Mouse (Mus musculus) spleen, postnatal 4 days (tissue): Measurements from ENCODE around the gene Tubgcp2.

Experiments used
- DNase-seq, 2 experiments: peaks; one replicate each; pipeline ENCODE4 v3.0.0; 2022; ENCODE audit warnings: low spot score in 2 of 2

The Tubgcp2 gene

DNA sequence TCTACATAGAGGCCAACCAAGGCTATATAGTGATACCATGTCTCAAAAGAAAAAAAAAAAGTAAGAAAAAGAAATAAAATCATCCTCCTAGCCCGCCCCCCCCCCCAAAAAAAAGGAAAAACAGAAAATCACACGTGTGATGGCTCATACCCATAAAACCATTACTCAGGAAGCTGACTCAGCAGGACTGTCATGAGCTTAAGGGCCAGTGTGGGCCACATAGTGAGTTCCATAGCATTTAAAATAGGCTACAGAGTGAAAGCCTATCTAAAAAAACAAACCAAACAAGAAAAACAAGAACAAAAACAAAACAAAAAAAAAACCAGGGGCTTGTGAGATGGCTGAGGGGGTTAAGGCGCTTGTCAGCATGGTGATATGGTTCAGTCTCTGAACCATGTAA, 55.7 kb downstream of the Tubgcp2 start:
- no peak for DNase-seq

DNA sequence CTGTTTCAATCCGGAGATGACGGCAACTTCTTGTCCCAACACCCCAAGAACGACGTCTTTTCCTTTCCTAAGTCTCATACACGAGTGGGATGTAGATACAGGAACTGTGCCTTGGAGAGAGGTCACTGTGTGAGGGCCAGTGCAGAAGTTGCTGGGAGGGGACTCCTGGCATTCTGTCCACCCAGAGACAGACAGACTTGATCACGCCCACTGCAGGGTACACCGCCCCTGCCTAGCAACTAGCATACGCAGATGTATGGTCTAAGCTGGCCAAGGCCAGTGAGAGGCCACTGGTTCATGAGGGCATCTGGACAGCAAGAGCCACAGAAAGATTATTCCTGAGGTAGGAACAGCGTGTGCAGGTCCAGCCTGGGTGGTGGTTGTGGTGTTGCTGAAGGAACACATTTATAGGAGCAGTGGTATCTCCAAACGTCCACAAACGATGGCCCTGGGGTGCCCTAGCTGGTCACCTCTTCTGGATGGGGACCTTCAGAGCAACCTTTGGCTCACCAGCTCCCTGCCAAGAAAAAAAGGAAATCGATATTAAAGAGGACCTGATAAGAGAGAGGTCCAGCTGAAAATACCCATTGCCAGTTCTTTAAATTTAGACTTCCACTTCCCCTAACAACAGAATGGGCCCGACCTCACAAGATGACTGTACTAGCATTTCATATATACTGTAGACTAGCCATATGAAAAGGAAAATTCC, 57.3 kb downstream of the Tubgcp2 start:
- DNase-seq, result no peak

DNA sequence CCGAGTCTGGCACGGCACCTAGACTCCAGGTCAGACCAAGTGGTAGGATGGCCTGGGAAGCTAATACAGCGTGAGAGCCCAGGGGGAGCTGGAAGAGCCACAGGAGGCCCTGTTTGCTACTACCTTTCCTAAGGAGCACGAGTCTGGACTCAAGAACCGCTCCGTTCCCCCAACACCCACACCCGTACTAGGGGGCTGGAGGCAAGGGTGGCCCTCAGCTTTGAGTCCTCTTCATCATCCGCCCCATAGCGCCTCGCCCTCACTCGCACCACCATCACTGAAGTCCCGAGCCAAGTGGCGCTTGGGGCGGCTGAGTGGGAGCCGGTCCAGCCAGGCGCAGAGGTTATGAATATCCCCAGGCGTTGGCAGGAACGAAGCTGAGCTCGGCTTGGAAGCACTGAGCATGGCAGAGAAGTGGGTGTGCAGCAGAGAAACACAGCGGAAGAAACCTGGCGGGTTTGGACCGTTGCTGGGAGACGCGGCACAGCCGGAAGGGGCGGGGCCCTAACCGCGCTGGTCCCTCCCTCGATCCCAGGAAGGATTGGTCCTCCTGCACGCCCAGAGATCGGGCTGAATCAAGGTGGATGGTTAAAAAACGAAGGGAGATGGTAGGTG, 58.1 kb downstream of the Tubgcp2 start, which contains the start of gene 6430531B16Rik:
Gene 6430531B16Rik, minus strand, starts transcription at position 478 of the 615 bp plus-strand sequence.
- DNase-seq, result peak; percentile 59 to 79

DNA sequence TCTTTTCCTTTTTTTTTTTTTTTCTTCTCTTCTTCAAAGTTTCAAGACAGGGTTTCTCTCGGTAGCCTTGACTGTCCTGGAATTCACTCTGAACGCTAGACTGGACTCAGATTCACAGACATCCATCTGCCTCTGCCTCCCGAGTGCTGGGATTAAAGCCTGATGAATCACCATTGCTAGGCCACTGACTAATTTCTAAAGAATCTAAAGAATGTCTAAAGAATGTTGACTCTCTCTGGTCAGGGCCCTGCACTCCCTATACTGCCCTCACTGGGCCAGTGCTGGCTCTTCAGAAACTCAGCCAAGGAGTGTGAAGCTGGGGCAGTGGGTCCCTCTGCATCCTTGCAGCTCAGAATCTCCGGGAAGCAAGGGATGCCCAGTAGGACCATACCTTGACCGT, 61.0 kb downstream of the Tubgcp2 start:
- DNase-seq, result no peak

DNA sequence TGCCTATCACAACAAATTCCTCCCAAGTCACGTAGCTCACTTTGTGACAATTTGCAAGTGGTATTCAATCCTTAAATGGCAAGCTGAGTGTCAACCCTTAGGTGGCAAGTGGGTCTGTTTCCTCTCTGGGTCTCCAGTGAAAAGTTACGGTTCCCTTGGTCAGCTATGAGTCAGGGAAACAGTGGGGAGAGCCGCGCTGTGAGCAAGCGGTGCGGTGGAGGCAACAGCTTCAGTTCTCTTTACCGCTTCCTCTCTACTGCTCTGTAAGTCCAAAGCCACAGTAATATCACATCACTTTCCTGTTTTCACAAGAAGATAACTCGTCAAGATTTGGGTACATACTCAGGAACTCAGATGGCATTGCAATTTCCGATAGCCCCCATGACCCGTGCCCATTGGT, 62.2 kb downstream of the Tubgcp2 start:
- DNase-seq, result no peak

DNA sequence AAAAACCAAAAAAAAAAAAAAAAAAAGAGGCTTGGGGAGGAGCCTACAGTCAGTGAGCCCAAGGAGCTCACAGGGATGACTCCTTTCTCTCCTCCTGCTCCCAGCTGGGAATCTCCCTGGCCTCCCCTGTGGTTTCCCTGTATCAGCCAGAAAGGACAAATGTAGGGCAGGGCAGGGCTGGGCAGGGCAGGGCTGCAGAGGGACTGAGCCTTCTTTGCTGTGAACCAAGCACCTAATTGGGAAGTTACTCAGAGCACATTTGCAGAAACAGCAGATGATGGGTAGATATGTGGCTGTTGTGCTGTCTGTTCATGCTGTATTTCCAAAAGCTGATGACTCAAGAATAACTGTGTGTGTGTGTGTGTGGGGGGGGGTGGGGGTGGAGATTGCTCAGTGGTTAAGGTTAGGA, 63.5 kb downstream of the Tubgcp2 start:
- DNase-seq, result no peak

DNA sequence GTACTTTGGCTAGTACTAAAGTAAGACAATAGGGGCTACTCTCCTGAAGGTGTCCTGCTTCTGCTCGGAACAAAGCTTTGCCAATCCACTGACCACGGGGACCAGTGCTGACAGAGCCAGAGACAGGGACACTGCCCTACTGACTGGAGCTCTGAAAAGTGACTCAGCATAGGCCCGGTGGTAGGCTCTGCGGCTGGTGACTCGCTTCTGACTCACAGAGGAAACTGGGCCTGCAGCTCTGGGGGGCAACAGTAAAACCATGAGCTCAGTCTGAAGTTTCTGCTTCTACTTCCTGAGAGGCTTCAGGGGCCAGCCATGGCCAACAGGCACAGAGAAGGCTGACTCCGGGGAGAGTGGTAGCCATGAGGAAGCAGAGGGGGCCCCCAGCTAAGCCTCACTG, 65.0 kb downstream of the Tubgcp2 start:
- DNase-seq, result peak in 1 of 2 experiments; percentile 64

DNA sequence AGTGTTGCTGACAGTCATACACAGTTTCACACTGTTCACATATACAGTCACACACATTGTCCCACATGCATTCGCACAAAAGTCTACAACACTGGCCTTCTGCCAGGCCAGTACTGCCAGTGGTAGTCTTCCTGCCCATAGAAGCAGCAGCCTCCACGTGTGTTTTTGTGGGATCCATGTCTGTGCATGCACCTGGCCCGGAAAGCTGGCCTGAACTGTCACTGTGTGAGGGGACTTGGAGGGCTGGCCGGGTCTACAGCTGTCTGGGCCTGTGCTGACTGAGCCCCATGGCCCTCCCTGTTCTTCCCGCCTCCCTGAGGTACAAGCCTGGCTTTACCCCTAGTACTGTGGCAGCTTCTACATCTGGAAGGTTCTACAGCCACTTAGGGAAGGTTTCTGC, 65.5 kb downstream of the Tubgcp2 start:
- peak in 1 of 2 experiments; percentile 62 for DNase-seq

DNA sequence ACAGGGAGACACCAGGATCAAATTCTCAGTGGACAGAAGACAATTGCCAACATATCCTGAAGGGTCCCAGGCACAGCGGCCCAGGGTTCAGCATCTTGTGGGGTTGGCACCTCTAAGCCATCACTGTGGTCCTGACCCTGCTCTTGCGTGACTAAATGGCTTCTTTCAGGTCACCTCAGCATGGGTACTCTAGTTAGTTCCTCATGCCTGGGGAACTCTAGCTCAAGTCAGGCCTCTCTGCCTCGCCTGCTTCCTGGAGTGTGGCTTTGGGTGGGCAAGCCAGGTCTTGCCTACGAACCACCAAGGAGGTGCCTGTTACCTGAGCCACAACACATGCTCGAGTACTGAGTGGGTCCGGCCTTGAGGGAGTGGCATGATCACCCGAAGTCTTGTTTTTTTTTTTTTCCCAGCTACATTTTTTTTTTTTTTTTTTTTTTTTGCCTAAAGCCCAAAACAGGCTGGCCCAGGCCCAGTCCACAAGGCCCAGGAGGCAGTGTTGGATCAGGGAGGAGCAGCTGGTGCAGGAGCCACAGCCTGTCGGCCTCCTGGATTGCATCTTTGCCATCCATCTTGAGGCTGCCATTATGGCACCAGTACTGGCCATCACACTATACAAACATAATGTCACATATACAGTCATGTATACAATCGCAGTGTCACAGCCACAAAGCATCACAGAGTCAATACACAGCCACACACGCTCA, 66.1 kb downstream of the Tubgcp2 start:
- DNase-seq, result no peak

DNA sequence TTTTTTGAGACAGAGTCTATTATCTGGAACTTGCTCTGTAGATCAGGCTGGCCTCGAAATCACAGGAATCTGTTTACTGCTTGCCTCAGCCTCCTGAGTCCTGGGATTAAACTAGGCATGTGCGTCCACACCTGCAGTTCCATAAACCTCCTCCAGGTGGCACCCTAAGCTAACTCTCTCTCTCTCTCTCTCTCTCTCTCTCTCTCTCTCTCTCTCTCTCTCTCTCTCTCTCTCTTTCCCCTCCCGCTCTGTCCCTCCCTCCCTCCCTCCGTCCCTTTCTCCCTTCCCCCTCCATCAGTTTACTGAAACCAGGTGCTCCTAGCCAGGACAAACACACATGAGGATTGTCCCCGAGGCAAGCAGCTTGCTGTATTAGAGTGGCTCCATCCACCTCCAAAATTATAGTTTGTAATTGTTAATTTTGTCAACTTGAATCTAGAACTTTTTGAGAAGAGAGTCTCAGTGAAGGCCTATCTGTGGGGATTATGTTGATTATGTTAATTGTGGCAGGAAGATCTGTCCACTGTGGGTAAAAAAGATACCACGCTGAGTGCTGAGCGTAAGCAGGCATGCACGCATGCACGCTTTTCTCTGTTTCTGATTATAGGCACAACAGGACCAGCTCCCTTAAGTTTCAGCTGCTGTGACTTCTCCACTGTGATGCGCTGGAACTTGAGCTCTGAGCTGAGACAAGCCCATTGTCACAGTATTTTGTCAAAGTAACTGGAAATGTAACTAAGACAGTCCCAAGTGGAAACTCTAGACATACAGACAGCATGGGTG, 66.9 kb downstream of the Tubgcp2 start:
- peak; percentile 70 to 90 for DNase-seq

DNA sequence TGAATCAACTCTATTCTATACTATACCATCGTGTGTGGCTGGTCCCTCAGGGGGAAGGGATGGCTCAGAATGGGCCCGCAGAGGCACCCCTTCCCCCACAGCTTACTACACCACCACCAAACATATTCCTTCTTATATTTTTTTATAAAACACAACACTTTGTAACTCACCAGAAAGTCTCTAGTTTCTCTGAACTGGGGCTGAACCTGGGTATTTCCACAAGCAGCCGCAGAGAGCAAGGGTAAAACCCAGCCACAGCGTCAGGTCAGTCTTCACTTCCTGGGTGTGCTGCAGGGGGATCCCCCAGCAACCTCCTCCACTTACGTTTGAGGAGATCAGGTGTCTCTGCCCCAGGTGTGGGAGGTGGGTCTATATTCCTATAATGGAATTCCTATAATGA, 68.0 kb downstream of the Tubgcp2 start:
- no peak for DNase-seq

DNA sequence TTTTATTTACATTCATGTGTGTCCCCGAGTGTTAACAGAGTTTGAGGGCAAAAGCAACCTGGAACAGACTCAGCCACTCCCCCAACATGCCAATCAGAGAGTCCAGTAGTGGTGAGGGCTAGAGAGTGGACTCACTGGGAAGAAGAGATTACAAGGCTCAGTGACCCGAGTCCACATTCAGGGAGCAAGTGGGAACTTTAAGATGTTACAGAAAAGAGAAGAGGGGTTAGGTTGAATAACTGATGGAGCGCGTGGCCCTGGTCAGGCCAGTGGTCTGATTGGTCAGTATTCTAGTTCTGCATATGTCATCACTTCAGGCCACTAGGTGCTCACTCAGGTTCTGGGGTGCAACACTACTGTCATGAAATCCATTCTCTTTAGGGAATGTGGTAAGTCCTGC, 69.3 kb downstream of the Tubgcp2 start:
- no peak for DNase-seq

DNA sequence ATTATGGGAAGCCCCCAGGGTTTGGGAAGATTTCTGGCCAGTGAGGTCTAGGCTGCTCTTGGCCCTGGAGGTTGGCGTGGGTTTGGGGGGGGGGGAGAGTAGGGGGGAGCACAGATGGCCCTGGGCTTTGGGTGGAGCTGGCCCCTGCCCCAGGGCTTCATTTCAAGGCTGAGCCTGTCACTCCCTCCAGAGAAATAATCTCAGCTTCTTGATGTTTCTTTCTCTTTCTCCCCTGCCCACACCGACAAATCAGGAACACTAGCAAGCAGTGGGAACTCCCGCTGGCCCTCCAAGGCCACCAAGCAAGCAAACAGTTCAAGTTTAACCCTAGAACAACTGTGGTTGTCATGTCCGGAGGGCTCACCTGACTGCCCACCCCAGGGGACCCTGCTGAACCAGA, 72.7 kb downstream of the Tubgcp2 start:
- no peak for DNase-seq

DNA sequence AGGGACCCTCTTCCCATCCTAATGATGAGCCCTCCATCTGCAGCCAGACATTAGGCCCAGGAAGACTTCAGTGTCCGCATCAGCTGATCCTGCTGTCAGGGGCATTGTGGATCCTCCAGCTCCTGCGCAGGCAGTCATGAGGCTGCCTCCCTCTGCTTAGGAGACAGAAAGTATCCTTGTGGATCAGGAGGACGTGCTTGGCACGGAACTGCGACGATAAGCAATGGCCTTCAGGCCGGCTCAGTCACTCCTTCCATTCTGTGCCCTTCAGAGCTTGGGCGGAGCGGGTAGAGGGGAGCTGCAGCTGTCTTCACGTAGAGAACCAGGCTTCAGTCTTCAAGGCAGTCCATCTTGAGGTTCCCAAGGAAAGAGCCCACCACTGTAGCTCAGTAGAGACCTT, 75.3 kb downstream of the Tubgcp2 start:
- no peak for DNase-seq

DNA sequence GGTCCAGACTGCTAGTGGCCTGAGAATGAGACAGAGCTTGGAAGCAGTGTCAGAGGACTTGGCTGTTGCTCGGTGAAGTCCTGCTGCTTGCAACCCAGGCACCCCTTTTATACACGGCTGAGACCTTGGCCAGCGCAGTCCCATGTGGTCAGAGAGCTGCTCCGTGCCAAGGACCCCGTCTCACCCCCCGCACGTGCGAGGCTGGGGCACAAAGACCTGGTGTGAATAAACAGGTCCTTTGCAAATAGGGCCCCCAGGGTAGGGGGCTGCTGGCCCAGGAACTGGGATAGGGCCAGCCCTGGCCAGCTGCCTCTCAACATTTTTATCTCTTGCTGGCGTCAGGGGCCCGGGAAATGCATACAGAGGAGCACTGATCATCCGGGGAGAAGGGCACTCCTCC, 78.5 kb downstream of the Tubgcp2 start:
- no peak for DNase-seq

DNA sequence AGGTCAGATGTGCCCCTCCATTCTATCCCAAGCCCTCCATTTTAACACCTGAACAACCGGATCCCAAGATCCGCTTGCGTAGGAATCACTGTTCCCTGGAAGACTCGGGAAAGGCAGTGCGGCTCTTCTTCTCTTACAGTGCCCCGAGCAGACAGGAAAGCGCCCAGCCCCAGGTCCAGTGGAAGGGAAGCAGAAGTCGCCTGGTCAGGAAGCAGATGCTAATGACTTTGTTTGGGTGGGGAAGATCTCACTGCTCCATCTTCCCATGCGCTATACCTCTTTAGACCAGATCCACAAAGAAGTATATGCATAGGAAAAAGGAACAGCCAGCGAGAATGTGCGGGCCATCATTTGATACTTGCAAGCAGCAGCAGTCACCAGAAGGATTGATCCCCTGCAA, 79.0 kb downstream of the Tubgcp2 start:
- no peak for DNase-seq

DNA sequence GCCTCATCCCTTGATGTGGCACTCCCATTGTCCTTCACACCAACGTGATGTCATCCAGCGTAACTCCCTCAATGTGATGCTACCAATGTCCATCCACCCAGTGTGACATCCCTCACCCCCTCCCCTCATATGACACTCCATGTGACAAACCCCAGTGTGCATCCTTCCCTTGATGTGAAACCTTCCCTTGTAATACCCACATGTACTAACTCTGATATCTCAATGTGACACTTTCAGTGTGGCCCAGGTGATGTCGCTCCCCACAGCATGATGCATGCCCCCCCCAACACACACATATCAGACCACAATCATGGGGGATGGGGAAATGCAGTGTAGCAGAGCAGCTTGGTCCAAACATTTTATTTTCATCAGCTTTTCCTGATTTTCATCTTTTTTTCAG, 79.8 kb downstream of the Tubgcp2 start:
- no peak for DNase-seq

DNA sequence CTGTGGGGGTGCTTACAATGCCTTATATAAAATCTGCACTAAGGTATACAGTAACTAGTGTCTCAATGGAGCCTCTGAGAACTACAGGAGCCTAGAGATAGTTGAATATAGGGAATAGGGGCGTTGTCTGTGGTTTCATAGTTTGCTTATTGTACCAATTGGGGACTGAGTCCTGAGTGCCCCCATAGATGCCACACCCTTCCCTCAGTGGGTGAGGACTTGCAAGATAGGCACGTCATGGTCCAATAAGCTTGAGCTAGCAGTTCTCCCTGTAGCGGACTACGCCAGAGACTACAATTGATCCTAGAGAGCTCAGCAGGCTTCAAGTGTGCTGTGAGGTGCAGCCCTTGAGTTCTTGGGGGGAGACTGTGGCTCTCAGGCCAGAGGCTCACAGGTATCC, 81.0 kb downstream of the Tubgcp2 start:
- DNase-seq, result no peak

DNA sequence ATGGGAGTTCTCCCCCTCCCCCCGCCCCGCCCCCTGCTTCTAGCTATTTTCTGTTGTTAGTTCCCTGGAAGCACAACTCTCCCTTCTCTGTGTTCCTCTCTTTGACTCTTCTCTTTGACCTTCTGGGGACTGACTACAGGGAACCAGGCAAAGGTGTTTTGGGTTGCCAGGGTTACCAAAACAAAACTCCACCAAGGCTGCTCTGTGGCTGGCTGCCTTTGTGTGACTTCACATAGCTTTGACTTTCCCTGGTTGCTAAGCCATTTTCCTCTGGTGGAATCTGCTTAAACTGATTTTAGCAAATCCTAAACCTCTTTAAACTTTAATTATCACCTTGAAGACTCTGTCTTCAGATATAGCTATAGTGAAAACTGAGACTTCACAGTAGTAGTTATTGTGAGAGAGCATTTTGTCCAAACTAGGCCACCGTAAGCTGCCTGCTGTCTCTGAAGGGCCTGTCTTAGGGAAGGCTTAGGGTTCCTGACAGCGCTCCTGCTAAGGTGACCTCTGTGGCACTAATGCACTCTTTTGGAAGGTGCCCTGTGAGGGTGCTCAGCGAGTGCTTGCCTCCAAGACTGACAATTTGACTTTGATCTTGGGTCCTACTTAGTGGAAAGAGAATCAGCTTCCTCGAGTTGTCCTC, 84.4 kb downstream of the Tubgcp2 start:
- DNase-seq, result no peak

DNA sequence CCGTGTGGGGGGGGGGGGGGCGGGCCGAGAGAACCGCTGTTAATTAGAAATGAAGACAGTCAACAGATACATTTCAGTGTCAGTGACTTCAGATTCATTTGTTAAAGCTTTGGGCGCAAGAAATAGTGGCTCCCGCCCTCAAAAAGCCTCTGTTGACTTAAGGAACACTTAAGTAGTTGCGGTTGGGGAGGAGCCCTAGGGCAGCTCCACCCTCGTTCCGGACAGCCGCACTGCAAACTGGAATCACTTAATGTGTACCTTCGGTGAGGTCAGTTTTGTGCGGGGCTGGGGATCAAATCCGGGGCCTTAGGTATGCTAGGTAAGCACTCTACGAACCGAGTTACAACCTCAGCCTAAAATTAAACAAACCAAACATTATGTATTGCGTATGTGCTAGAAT, 85.4 kb downstream of the Tubgcp2 start:
- DNase-seq, result no peak

DNA sequence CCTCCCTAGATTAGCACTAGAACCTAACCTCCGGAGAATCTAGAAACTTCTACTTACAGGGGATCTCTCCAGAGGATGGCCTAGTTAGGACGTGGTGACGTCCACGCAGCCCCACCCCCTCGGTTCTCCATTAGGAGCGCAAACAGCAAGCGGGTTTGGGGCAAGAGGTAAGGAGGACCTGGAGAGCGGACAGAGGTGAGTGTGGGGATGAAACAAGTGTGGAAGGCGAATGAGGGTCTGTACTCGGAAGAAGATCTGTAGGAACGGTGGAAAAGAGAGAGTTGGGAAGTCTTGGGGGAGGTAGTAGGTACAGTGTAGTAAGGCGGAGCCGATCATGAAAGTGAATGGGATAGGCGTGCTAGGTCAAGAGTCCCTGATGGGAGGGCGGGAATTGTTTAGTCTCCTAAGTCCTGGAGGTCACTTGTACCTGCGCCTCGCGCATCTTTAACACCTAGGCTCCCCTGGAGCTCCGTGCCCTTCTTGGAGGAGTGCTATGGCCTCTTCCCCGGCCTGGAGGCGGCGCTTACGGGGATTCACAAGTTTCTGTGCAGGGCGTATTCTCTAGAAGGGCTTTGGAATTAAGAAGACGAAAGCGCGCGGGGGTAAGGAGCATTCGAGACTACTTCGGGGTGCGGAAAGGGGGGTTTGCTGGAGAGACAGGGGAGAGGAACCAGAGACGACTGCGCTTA, 86.0 kb downstream of the Tubgcp2 start:
- DNase-seq, result no peak
